Mouse (Mus musculus) induced T-regulatory cell, adult 2 months (primary cell): ENCODE data around the gene Pvr.
A peak's percentile ranks its signal among the peaks of the same experiment; 100 is the strongest.

Experiments
- DNase-seq: peaks from one replicate; pipeline ENCODE4 v3.0.0-alpha.2; 2012; ENCODE audit warnings: low read depth

Gene Pvr

DNA sequence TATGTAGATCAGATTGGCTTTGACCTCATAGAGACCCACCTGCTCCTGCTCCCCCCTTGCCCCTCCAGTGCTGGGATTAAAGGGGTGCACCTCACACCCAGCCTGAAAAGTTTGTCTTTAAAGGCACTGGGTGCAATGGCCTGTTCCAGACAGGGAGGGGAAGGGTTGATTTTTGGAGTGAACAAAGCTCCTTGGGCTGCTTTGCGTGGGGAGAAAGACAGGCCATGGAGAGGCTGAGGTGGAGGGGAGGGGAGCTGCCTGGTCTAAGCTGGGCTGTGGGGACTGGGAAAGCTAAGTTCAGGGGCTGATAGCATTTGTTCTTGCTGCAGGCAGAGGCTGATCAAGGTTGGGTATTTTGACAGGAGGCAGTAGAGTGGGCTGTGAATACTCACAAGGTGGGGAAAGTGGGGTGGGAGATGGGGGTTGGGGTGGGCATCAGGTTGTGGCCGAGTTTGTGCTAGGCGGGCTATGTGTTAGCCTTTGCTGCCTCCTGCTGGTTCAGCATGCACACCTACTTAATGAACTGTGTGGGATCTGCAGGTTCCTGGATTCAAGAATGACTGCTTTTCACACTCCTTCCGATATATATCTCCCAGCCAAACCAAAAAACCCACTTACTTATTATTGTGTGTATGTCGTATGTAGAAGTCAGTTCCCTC lies 48.9 kb downstream of the Pvr start:
- DNase-seq: peak; percentile 73

DNA sequence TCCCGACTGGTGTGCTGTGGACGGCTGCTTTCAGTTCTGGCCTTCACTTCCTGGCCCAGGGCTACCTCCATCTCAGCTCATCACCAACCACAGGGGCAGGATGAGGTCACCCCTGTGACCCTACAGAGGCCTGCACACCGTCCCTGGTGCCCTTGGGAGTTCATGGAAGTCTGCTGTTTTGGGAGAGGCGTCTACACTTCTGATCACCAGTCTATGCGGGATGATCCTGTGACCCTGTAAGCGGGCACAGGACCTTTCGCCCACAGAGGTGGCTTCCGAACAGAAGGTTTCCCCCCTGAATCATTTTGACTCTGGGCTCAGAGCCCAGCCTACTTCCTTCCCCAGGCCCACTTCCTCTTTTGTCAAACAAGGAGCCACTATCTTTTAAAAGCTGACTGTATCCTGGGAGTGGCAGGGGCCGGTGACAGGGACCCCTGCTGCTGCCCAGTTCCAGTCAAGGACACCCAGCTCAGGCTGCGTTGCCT lies 49.8 kb downstream of the Pvr start:
- DNase-seq: peak; percentile 68

DNA sequence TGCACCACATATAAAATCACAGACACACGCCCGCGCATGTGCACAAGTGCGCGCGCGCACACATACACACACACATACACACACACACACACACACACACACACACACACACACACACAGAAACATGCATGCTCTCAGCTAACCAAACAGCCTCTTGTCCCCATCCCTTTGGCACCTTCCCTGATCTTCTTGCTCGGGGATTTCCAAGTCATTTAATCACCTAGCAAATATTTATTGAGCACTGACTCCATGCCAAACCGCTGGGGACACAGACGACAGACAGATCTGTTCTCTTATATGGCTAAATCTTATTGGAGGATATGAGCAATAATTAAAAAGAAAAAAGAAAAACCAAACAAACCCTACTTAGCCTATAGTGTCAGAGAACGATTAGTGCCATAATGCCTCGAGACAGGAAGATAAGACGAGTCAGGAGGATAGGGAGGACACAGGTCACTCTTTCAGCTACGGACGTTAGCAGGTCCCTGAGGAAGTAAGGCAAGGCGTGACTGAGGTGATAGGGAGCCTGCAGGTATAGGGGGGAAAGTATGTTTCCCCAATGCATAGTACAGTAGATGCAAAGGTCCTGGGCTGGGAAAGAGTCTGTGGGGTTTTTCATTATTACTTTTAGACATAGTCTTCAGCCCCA lies 53.1 kb downstream of the Pvr start:
- no peak for DNase-seq

DNA sequence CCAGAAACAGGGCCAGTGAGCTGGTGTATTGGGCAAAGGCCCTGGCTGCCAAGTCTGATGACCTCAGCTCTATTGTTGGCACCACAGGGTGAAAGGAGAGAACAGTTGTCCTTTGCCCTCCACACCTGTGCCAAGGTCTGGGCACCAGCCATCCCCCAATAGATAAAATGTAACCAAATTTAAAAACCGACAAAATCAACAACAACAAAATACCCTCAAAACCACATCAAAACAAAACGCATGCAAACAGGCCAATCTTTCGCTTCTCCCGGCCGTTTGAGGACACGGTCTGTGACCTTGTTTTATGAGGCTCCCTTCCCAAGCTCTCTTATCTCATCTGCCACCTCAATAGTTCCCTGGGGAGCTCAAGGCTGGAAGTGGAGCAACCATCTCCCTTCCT lies 54.5 kb downstream of the Pvr start:
- no peak for DNase-seq

DNA sequence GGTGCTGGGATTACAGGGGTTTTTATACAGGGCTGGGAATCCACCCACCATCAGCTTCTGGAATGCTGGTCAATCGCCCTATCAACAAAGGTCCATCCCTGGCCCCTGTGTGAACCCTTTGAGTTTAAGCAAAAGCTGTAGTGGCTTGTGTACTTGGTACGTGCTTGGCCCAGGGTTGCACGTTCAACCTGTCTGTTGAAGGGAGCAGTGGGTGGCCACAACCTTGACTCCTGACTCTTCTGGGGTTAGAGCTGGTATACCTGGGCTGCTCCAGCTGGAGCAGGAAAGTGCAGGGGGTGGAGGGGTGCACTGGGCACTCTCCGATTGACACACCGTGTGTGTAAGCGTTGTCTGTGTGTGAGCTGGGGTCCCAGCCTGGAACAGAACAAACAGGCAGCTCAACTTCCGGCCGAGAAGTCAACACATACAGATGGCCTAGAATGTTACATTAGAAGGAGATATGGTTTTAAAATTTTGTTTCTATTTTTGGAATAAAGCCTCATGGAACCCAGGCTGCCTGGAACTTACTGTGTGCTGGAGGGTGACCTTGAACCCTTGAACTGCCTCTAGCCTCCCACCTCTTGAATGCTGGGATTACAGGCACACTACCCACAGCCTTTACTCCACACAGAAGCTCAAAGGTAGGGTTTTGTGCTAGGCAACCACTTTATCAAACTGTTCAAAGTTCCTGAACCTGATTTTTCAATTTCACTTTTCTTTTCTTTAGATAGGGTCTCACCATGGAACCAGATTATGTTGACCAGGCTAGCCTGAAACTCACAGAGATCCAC lies 55.5 kb downstream of the Pvr start:
- no peak for DNase-seq

DNA sequence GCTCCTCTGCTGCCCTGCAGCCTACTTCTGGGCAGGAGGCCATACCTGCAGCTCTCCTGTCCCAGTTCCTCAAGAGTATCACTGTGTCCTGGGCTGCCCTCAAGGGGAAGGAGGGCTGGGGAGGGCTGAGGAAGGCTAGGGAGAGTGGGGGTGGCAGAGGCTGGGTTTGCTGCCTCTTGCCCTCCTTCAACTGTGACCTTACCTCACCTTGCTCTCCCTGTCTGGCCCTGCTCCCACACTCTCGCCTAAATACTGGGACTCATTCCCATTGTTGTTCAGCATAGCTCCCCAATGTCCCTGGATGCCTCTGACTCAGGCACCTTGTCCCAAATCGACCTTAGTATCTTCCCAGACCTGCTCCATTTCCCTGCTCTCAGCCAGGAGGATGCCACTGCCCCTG lies 56.7 kb downstream of the Pvr start:
- DNase-seq: no peak

DNA sequence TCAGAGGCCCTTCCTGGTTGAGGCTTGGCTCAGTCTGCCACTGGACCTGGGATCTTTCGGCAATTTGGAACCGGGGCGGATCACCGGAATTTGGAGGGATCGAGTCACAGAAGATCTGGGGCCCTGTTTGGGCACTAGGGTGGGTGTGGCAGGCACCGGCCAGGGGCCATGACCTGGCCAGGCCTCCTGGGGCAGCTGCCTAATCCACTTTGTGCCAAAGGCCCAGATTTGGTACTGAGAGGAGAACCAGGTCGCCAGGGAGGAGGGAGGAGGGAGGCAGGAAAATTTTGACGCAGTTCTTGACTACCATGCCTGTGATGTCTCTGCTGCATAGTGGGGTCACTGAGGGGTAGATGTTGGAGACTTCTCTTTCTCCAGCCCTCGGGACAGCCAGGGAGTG lies 59.8 kb downstream of the Pvr start, which contains the start of gene Ceacam16:
TSS of gene Ceacam16 (minus strand) at position 101 of the 400 bp plus-strand sequence.
- no peak for DNase-seq

DNA sequence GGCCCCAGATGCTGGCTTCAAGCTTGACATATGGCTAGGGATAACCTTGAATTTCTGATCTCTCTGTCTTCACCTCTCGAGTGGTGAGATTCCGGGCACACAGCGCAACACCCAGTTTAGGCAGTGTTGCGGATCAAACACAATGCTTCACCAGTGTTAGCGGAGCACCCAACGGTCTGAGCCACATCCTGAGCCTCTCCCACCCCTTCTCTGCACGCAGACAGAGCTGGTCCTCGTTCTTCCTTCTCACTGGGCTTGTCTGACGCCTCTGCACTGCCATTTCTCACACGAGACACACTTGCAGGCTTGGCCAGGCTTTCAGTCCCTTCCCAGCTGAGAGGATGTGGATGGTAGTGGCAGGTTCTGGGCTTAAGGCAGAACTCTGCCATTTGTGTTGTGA lies 61.2 kb downstream of the Pvr start:
- DNase-seq: no peak

DNA sequence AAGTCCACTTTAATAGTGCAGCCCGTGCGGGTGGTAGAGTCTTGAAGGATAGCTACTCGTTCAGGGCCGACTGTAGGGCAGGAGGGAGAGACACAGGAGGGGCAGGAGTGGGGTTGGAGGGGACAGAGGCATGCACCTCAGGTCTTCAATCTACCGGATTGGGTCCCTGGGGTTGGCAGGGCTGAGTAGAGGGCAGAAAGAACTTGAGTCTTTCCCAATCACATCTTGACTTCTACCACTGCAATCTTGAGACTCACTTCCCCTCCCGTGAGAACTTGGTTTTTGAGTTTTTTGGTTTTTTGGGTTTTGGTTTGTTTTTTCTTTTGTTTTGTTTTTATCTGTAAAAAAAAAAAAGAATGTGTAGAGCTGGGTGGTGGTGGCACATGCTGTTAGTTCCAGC lies 64.7 kb downstream of the Pvr start:
- DNase-seq: no peak

DNA sequence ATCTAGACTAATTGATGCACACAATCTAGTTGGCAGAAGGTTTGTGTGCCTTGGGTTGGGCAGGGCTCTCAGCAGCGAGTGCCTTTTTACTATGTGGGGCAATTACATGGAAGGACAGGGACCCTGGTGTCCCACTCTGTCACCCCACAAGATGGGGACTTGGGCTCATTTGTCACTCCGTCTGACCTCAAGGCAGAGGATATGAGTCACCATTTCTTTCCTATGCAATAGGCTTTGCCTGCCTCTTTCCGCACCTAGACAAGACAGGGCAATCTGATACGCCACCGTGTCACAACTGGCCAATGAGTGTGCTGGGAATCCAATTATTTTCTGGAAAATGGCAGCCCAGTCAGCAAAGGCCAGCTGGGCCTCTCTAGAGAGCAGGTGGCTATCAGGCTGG lies 65.3 kb downstream of the Pvr start:
- DNase-seq: peak; percentile 62
